Mouse (Mus musculus): ENCODE results near the gene Chrm3. TPM values are rescaled to one million over a fixed set of nuclear protein-coding genes. Genes with fewer than 3 reads are reported as not detected.

Chrm3 gene
- polyA plus RNA-seq, 1 experiment from 2014 or later, result 0.93 TPM

GRCm38 (mm10) chr13:10066829-10067618, 293.6 kb downstream of the Chrm3 start:
- H3K4me3 ChIP-seq (ENCODE audit: low read length), result no peak overlapping the region
- WGBS, result 64% methylated on average over 12 of the region's 12 CpGs
- no peak for ATAC-seq
- H3K4me2 ChIP-seq (ENCODE audit: low read depth, low read length), result no peak overlapping the region
- H3K27me3 ChIP-seq (replicated peaks; ENCODE audit: control insufficient read depth, insufficient read depth, low read length), result no peaks in the 10 kb centered on the region
- no peaks in the 10 kb centered on the region for H3K36me3 ChIP-seq (ENCODE audit: control insufficient read depth, insufficient read depth, low read length)
- H3K9ac ChIP-seq (ENCODE audit: low read depth, low read length), result no peak overlapping the region
- no peaks in the 10 kb centered on the region for H3K9me3 ChIP-seq (ENCODE audit: control insufficient read depth, low read length)
- H3K27ac ChIP-seq (ENCODE audit: low read length), result no peak overlapping the region
- H3K4me1 ChIP-seq (ENCODE audit: control insufficient read depth, insufficient read depth, low read length), result peaks cover 14% of the 10 kb centered on the region

- Histone ChIP-seq H3K27ac (ENCODE audit: low read length) (no peak overlapping the region), H3K9ac (ENCODE audit: low read depth, low read length) (no peak overlapping the region), H3K36me3 (ENCODE audit: control insufficient read depth, insufficient read depth, low read length) (no peaks in the 10 kb centered on the region), H3K27me3 (replicated peaks; ENCODE audit: control insufficient read depth, insufficient read depth, low read length) (no peaks in the 10 kb centered on the region), H3K9me3 (ENCODE audit: control insufficient read depth, low read length) (no peaks in the 10 kb centered on the region), H3K4me1 (ENCODE audit: control insufficient read depth, insufficient read depth, low read length) (peaks cover 8% of the 10 kb centered on the region), H3K4me2 (ENCODE audit: low read depth, low read length) (no peak overlapping the region), H3K4me3 (ENCODE audit: low read length) (no peak overlapping the region)
- WGBS, result 81% methylated on average over 2 of the region's 2 CpGs
- no peak for ATAC-seq
Observed at GRCm38 (mm10) chr13:10065776-10066175, 294.9 kb downstream of the Chrm3 start.

GRCm38 (mm10) chr13:10062681-10063080, 298.0 kb downstream of the Chrm3 start:
- WGBS, result 84% methylated on average over 5 of the region's 5 CpGs
- no peak for ATAC-seq
- H3K9me3 ChIP-seq (ENCODE audit: control insufficient read depth, low read length), result no peaks in the 10 kb centered on the region
- no peak overlapping the region for H3K4me3 ChIP-seq (ENCODE audit: low read length)
- H3K4me2 ChIP-seq (ENCODE audit: low read depth, low read length), result no peak overlapping the region
- no peak overlapping the region for H3K9ac ChIP-seq (ENCODE audit: low read depth, low read length)
- H3K36me3 ChIP-seq (ENCODE audit: control insufficient read depth, insufficient read depth, low read length), result no peaks in the 10 kb centered on the region
- H3K27ac ChIP-seq (ENCODE audit: low read length), result no peak overlapping the region
- no peaks in the 10 kb centered on the region for H3K27me3 ChIP-seq (replicated peaks; ENCODE audit: control insufficient read depth, insufficient read depth, low read length)
- H3K4me1 ChIP-seq (ENCODE audit: control insufficient read depth, insufficient read depth, low read length), result no peaks in the 10 kb centered on the region

- no peak overlapping the region for H3K4me3 ChIP-seq (ENCODE audit: low read length)
- 55% methylated on average over 1 of the region's 1 CpGs for WGBS
- no peak overlapping the region for H3K4me2 ChIP-seq (ENCODE audit: low read depth, low read length)
- H3K9ac ChIP-seq (ENCODE audit: low read depth, low read length), result no peak overlapping the region
- H3K36me3 ChIP-seq (ENCODE audit: control insufficient read depth, insufficient read depth, low read length), result no peaks in the 10 kb centered on the region
- no peaks in the 10 kb centered on the region for H3K27me3 ChIP-seq (replicated peaks; ENCODE audit: control insufficient read depth, insufficient read depth, low read length)
- no peak overlapping the region for H3K27ac ChIP-seq (ENCODE audit: low read length)
- ATAC-seq, result no peak
- H3K9me3 ChIP-seq (ENCODE audit: control insufficient read depth, low read length), result no peaks in the 10 kb centered on the region
- no peaks in the 10 kb centered on the region for H3K4me1 ChIP-seq (ENCODE audit: control insufficient read depth, insufficient read depth, low read length)
Observed at GRCm38 (mm10) chr13:10058993-10059392, 301.7 kb downstream of the Chrm3 start.

- H3K4me3 ChIP-seq (ENCODE audit: low read length), result no peak overlapping the region
- ATAC-seq, result no peak
- no peaks in the 10 kb centered on the region for H3K9me3 ChIP-seq (ENCODE audit: control insufficient read depth, low read length)
- no peak overlapping the region for H3K27ac ChIP-seq (ENCODE audit: low read length)
- no peaks in the 10 kb centered on the region for H3K36me3 ChIP-seq (ENCODE audit: control insufficient read depth, insufficient read depth, low read length)
- no peaks in the 10 kb centered on the region for H3K4me1 ChIP-seq (ENCODE audit: control insufficient read depth, insufficient read depth, low read length)
- no peaks in the 10 kb centered on the region for H3K27me3 ChIP-seq (replicated peaks; ENCODE audit: control insufficient read depth, insufficient read depth, low read length)
- no peak overlapping the region for H3K9ac ChIP-seq (ENCODE audit: low read depth, low read length)
- WGBS, result 76% methylated on average over 2 of the region's 2 CpGs
- no peak overlapping the region for H3K4me2 ChIP-seq (ENCODE audit: low read depth, low read length)
Observed at GRCm38 (mm10) chr13:10057644-10058198, 302.9 kb downstream of the Chrm3 start.

GRCm38 (mm10) chr13:10054086-10054485, 306.6 kb downstream of the Chrm3 start:
- ATAC-seq, result no peak
- Histone ChIP-seq H3K9ac (ENCODE audit: low read depth, low read length) (no peak overlapping the region), H3K27me3 (replicated peaks; ENCODE audit: control insufficient read depth, insufficient read depth, low read length) (no peaks in the 10 kb centered on the region)

GRCm38 (mm10) chr13:10053301-10053889, 307.3 kb downstream of the Chrm3 start:
- H3K4me3 ChIP-seq (ENCODE audit: low read length), result no peak overlapping the region
- no peaks in the 10 kb centered on the region for H3K36me3 ChIP-seq (ENCODE audit: control insufficient read depth, insufficient read depth, low read length)
- H3K4me2 ChIP-seq (ENCODE audit: low read depth, low read length), result no peak overlapping the region
- no peak overlapping the region for H3K9ac ChIP-seq (ENCODE audit: low read depth, low read length)
- no peak for ATAC-seq
- no peaks in the 10 kb centered on the region for H3K4me1 ChIP-seq (ENCODE audit: control insufficient read depth, insufficient read depth, low read length)
- H3K27me3 ChIP-seq (replicated peaks; ENCODE audit: control insufficient read depth, insufficient read depth, low read length), result no peaks in the 10 kb centered on the region
- H3K9me3 ChIP-seq (ENCODE audit: control insufficient read depth, low read length), result no peaks in the 10 kb centered on the region
- H3K27ac ChIP-seq (ENCODE audit: low read length), result no peak overlapping the region
- WGBS, result 73% methylated on average over 8 of the region's 8 CpGs

More at GRCm38 (mm10) chr13:10054086-10054485, 306.6 kb downstream of the Chrm3 start:
- H3K4me3 ChIP-seq (ENCODE audit: low read length), result no peak overlapping the region
- H3K36me3 ChIP-seq (ENCODE audit: control insufficient read depth, insufficient read depth, low read length), result no peaks in the 10 kb centered on the region
- no peaks in the 10 kb centered on the region for H3K9me3 ChIP-seq (ENCODE audit: control insufficient read depth, low read length)
- no peak overlapping the region for H3K4me2 ChIP-seq (ENCODE audit: low read depth, low read length)
- H3K27ac ChIP-seq (ENCODE audit: low read length), result no peak overlapping the region
- H3K4me1 ChIP-seq (ENCODE audit: control insufficient read depth, insufficient read depth, low read length), result no peaks in the 10 kb centered on the region

GRCm38 (mm10) chr13:10045651-10046350, 314.8 kb downstream of the Chrm3 start:
- Histone ChIP-seq H3K27ac (ENCODE audit: low read length) (no peak overlapping the region), H3K9me3 (ENCODE audit: control insufficient read depth, low read length) (no peaks in the 10 kb centered on the region), H3K4me3 (ENCODE audit: low read length) (no peak overlapping the region), H3K4me1 (ENCODE audit: control insufficient read depth, insufficient read depth, low read length) (peaks cover 4% of the 10 kb centered on the region; the same call in 1 of the 2 replicates), H3K27me3 (replicated peaks; ENCODE audit: control insufficient read depth, insufficient read depth, low read length) (no peaks in the 10 kb centered on the region), H3K9ac (ENCODE audit: low read depth, low read length) (no peak overlapping the region), H3K4me2 (ENCODE audit: low read depth, low read length) (no peak overlapping the region), H3K36me3 (ENCODE audit: control insufficient read depth, insufficient read depth, low read length) (no peaks in the 10 kb centered on the region)
- 62% methylated on average over 7 of the region's 7 CpGs for WGBS
- ATAC-seq, result peak; percentile 79

- Histone ChIP-seq H3K4me3 (ENCODE audit: low read length) (no peak overlapping the region), H3K9ac (ENCODE audit: low read depth, low read length) (no peak overlapping the region), H3K4me2 (ENCODE audit: low read depth, low read length) (no peak overlapping the region), H3K36me3 (ENCODE audit: control insufficient read depth, insufficient read depth, low read length) (no peaks in the 10 kb centered on the region), H3K9me3 (ENCODE audit: control insufficient read depth, low read length) (no peaks in the 10 kb centered on the region), H3K4me1 (ENCODE audit: control insufficient read depth, insufficient read depth, low read length) (peaks cover 4% of the 10 kb centered on the region; the same call in 1 of the 2 replicates), H3K27ac (ENCODE audit: low read length) (no peak overlapping the region), H3K27me3 (replicated peaks; ENCODE audit: control insufficient read depth, insufficient read depth, low read length) (no peaks in the 10 kb centered on the region)
- no peak for ATAC-seq
- WGBS, result 62% methylated on average over 4 of the region's 4 CpGs
Observed at GRCm38 (mm10) chr13:10044084-10044483, 316.6 kb downstream of the Chrm3 start.

Measured in intestine, embryonic 16.5 days (tissue).